Mouse (Mus musculus) layer of hippocampus, adult 2 months (tissue): ENCODE data around the gene Spocd1. TPM values are rescaled to one million over a fixed set of nuclear protein-coding genes. Genes with fewer than 3 reads are reported as not detected.
"Not testable (repeated sequence)": the region's sequence is repeated elsewhere in the genome, so short reads cannot be mapped to it uniquely, and the experiment has no call there.

Experiments
- DNase-seq, 2 experiments: peaks; one replicate each; pipeline ENCODE4 v3.0.0; 2022; ENCODE audit warnings: low spot score in 2 of 2
- H3K27ac ChIP-seq: fragments of 200-600 bp; 2 replicates; pipeline ENCODE4 v1.8.1; 2022
- H3K4me3 ChIP-seq: fragments of 200-600 bp; 2 replicates; pipeline ENCODE4 v1.8.1; 2022; ENCODE audit warnings: mild to moderate bottlenecking
- CTCF ChIP-seq: fragments of 200-600 bp; conservative IDR thresholded peaks from 2 replicates; pipeline ENCODE4 v1.8.1; 2022; ENCODE audit warnings: antibody characterized with exemption, mild to moderate bottlenecking, moderate library complexity
- long read RNA-seq, 2 experiments: library from polyadenylated mRNA; stranded (forward); transcript quantifications; one replicate each; pipeline ENCODE4 v2.0.0; 2021; ENCODE audit warnings: borderline mapping rate in 2 of 2
- total RNA-seq, 2 experiments: library from RNA; stranded (reverse); gene quantifications; 2 replicates each; pipeline ENCODE4 v1.2.3; 2021

Gene Spocd1
- total RNA-seq = 1 to 10 TPM in 1 of 2 experiments, under 1 TPM in 1; 0.42 to 1.0 TPM
- long read RNA-seq, experiment 1, partial matches to known transcripts = 0 of 1 reads
- long read RNA-seq, experiment 1, other reads (novel, unspliced or antisense) = 1 of 1 reads
- long read RNA-seq, experiment 2 = 0 reads

DNA sequence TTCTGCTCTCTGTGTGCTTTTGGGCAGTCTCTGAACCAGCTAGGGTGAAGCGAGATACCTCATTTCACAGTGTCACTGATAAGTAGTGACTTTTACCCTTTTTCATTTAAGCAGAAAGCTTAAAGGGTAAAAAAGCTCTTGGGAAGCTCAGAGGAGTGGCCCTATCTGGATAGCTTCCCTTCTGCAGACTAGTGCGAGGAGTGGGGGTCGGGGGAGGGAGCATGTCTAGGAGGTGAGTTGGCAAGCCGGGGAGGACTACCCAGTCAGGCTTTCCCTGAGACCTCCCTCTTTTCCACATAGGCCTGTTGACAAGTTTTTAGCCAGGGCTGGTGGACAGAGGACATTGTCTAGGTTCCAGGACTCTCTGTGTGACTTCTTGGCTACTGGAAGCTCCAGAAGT lies at the start of gene Spocd1:
TSS of gene Spocd1 (plus strand) at position 301 of the 400 bp plus-strand sequence.
- DNase-seq = no peak
- no peak for TF ChIP-seq CTCF
- Histone ChIP-seq H3K27ac (peak within 1 kb of the TSS; percentile 24; the same call in 1 of the 2 replicates), H3K4me3 (peak within 1 kb of the TSS; percentile 45)

DNA sequence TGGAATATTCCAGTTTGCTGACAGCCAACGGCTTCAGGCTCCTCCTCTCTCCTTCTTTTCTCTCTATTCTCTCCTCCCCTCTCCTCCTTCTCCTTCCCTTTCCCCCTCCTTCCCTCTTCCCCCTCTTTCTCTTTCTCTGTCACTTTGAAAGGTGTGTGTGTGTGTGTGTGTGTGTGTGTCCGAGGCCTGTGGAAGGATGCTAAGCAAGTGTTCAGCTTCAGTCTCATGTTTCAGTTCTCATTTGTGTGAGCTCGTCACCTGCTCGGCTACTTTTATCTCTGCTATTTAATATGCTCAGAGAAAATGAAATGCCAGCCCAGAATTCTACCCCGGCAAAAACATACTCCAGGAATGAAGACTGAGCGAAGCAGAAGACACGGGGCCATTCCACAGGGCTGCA lies 48.4 kb upstream of the Spocd1 start:
- DNase-seq = no peak
- TF ChIP-seq CTCF = no peak
- no peak overlapping the region for H3K4me3 ChIP-seq
- no peak overlapping the region for H3K27ac ChIP-seq

DNA sequence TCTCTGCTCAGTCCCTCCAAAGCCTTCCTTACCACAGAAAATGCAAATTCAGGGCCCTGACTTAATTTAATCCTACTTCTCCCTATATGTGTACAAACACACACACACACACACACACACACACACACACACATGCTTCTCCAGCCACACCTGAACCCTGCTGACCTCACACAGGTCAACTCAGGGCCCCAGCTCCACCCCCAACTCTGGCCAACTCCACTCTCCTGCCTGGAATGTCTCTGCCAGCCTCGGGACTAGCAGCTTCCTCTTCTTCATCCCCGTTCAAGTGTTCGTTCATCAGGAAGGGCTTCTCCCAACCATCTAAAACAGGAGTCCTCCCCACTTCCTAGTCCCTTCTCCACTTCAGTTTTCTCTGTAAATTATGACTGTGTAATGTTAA lies 47.4 kb upstream of the Spocd1 start:
- H3K27ac ChIP-seq = peak overlapping the region; percentile 20; the same call in 1 of the 2 replicates
- no peak for TF ChIP-seq CTCF
- H3K4me3 ChIP-seq = no peak overlapping the region
- no peak for DNase-seq

DNA sequence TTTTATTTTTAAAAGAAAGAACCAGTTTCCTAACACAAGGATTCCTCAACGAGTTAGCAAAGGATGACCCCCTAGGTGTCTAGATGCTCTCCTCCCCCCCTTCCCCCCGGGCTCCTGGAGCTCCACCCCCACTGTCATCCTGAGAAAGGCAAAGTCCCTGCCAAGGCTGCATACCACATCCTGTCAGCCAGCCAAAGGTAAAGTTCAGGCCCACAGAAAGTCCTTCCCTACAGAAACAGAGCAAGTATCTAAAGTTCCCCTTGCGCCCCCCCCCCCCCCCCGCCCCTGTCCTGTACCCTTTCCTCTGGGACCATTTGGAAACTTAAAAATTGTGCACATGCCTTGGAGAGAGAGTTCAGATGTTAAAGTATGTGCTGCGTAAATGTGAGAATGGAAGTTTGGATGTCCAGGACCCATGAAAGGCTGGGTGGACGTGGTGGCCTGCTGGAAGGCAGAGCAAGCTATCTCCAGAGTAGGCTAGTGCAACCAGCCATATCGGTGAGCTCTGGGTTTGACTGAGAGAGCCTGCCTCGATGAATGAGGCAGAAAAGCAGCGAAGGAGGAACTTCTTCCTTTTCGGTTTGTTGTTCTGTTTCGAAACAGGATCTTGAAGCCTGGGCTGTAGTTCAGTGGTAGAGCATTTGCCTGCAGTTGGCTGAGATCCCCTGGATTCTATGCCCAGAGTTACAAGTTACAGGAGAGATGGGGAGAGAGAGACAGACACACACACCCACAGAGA lies 46.3 kb upstream of the Spocd1 start:
- no peak for TF ChIP-seq CTCF
- Histone ChIP-seq H3K27ac (peak overlapping the region; percentile 8; the same call in 1 of the 2 replicates), H3K4me3 (peak overlapping the region; percentile 44)
- peak; percentile 24 to 37 for DNase-seq

DNA sequence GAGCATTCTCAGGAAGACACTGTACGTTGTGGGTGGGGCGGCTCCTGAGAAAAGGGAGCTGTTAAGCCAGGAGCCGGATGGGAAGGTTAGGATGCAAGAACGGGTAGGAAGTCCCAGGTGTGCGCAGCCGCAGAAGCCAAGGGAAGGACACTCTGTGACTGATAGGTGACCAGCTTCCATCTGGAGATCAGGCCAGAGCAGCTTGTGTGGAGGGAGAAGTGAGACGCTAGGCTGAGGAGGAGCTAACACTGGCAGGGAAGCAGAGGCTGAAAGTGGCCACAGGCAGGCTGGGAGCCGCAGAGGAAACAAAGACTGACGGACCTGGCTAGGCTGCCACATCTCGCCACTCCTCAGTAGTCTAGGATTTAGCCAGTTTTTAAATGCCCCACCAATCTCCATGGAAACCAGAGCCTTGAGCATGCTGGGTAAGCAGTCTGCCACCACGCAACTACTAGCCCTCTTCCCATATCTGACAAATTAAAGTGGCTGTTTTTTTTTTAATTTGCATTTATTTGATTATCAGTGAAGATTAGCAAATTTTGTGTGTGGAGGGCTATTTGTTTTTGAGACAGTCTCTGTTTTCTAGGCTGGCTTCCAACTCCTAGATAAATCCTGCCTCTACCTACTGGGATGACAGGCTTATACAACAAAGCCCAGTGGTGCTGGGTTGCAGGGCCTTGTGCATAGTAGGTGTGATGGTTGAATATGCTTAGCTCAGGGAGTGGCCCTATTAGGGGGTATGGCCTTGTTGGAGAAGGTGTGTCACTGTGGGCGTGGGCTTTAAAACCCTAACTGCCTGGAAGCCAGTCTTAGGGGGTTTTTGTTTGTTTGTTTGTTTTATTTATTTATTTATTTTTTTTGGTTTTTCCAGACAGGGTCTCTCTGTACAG lies 44.8 kb upstream of the Spocd1 start:
- Histone ChIP-seq H3K27ac (peak overlapping the region; percentile 72), H3K4me3 (peak overlapping the region; percentile 36; the same call in 1 of the 2 replicates)
- DNase-seq = peak; percentile 48 to 61
- TF ChIP-seq CTCF = no peak

DNA sequence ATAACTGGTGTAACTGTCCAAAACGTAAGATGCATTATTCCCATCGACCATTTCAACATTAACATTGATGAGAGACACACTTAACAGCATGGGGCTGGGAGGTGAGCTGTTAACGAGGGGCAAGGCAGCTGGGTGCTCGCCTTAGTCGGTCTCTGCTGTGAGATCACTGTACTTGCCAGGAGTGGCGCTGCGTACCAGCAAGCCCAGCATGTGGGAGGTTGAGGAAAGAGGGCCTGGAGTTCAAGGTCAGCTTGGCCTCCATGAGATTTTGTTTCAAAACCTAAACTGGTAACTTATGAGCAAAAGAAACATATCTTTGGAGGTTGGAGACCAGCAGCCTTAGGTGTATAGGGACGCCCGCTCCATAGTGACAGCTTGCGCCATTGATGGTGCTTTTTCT lies 39.4 kb upstream of the Spocd1 start:
- no peak for TF ChIP-seq CTCF
- no peak overlapping the region for H3K4me3 ChIP-seq
- no peak for DNase-seq
- H3K27ac ChIP-seq = no peak overlapping the region

DNA sequence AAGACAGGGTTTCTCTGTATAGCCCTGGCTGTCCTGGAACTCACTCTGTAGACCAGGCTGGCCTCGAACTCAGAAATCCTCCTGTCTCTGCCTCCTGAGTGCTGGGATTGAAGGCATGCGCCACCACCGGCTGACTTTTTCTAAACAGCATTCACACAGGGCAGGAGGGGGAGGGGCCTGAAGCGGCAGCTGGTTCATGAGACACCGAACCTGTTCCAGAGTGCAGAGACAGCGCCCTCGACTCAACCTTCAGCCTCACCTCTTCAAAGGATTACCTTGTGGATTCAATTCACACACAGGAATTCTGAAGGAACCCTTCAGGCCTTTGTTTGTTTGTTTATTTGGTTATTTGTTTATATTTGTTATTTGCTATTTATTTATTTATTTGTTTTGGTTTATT lies 39.0 kb upstream of the Spocd1 start:
- no peak for TF ChIP-seq CTCF
- no peak for DNase-seq
- Histone ChIP-seq H3K4me3 (no peak overlapping the region), H3K27ac (no peak overlapping the region)

DNA sequence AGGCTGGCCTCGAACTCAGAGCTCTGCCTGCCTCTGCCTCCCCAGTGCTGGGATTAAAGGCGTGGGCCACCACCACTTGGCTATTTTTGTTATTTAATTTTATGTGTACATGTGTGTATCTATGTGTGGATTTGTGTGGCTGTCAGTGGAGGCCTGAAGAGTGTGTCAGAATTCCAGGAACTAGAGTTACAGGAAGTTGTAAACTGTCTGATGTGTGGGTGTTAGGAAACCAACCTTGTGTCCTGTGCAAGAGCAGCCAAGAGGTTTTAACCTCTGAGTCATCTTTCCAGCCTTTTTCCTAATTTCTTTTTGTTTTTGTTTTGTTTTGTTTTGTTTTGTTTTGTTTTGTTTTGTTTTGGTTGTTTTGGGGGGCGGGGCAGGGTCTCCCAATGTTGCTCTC lies 34.2 kb upstream of the Spocd1 start:
- no peak for DNase-seq
- Histone ChIP-seq H3K4me3 (no peak overlapping the region), H3K27ac (no peak overlapping the region)
- TF ChIP-seq CTCF = no peak

DNA sequence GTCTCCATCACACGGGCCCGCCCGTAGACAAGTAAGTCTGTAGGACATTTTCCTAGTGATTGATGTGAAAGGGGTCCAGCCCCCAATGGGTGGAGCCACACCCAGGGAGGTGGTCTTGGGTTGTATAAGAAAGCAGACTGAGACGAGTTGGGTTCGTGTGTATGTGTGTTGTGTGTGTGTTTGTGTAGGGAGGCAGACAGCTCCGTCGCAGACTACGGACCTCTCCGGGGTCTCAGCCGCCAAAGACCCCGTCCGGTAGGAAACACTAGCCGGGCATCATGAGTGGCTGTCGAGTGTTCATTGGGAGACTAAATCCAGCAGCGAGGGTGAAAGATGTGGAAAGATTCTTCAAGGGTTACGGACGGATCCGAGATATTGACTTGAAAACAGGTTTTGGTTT lies 30.2 kb upstream of the Spocd1 start:
- not testable (repeated sequence) for H3K4me3 ChIP-seq, DNase-seq, H3K27ac ChIP-seq

DNA sequence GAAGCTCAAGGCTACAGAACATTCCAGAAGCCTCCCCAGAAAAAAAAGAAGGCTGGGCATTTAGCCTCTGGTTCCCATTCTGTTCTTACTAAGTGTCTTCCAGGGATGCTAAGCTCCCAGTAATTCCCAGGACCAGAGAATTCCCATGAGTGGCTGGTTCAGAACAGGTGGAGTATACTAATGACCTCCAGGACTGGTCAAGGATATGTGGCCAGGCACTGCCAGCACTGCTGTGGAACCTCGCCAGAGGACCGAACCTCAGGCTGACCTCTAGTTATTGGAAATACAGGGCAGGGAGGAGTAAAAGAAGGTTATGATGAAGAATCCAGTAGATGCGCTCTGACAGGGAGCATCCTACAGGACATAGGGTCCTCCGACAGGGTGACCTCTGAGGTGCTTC lies 26.7 kb upstream of the Spocd1 start:
- Histone ChIP-seq H3K27ac (no peak overlapping the region), H3K4me3 (no peak overlapping the region)
- no peak for TF ChIP-seq CTCF
- DNase-seq = no peak

DNA sequence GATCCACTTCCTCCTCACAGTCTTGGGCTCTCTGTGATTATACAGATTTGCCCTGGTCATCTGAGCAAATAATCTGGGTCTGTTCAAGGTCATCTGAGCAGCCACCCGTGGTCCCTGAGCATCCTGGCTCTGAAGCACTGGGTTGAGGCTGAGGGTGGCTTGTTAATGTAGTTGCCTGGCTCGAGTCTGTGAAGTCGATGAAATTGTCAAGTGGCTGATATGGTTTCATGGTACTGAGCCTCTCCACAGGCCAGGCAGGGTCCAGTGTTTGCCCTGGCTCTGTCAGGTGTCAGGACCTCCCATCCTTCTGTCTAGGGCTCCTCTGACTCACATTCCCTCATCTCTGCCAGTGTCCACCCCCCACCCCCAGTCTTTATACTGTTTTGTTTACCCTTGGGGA lies 25.5 kb upstream of the Spocd1 start:
- no peak overlapping the region for H3K27ac ChIP-seq
- TF ChIP-seq CTCF = no peak
- no peak overlapping the region for H3K4me3 ChIP-seq
- no peak for DNase-seq

DNA sequence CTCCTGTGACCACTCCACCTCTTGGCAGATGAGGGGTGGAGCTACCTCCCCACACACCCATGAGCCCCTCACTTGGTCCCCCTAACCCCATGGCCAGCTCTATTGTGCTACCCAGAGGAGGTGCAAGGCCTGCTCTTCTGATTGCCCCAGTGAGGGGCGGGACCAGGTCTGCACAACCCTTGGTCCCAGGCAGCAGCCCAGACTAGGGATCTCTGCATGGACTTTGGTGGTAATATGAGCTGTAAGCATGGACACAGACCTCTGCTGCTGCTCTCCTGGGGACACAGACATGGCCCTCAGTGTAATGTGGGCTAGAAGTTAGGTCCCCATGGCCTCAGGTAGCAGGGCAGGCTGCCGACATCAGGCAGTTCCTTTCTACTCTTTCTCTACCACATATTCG lies 24.0 kb upstream of the Spocd1 start:
- Histone ChIP-seq H3K4me3 (no peak overlapping the region), H3K27ac (no peak overlapping the region)
- no peak for TF ChIP-seq CTCF
- DNase-seq = no peak

DNA sequence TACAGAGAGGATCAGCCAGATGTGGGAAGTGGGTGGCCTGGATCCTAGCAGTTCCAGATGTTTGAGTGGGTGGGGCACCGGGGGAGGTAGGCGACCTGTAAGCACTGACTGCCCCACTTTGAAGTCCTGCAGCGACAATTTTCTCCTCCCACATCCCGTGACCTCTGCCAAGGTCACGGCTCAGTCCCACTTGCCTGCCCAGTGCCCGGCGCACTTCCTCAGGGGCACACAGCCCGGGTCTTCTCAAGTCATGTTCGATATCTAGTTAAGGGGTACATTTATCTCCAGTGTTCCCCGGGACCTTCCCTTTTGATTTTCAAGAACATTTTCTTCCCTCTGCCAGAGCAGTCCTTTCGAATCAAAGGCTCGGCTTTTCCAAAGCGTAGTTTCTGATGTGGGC lies 23.0 kb upstream of the Spocd1 start:
- TF ChIP-seq CTCF = no peak
- H3K27ac ChIP-seq = no peak overlapping the region
- no peak for DNase-seq
- peak overlapping the region; percentile 6; the same call in 1 of the 2 replicates for H3K4me3 ChIP-seq
